Mouse (Mus musculus): ENCODE measurements around the gene Glg1.

The Glg1 gene

DNA sequence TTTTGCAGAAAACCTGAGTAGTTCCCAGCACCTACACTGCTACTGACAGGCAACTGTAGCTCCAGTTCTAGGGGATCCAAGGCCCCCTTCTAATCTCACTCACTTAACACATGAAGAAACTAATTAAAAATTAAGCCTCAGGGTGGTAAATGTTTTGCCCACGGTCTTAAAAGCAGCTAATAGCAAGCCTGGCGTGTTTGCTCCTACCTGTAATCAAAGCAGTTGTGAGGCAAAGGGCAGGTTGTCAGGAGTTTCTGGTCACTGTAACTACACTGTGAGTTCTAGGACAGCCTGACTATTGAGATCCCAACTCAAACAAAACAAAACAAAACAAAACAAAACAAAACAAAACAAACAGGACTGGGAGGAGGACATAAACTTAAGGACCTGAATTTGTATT lies 8.9 kb downstream of the Glg1 start:
- 87% methylated on average over 2 of the region's 2 CpGs for WGBS

DNA sequence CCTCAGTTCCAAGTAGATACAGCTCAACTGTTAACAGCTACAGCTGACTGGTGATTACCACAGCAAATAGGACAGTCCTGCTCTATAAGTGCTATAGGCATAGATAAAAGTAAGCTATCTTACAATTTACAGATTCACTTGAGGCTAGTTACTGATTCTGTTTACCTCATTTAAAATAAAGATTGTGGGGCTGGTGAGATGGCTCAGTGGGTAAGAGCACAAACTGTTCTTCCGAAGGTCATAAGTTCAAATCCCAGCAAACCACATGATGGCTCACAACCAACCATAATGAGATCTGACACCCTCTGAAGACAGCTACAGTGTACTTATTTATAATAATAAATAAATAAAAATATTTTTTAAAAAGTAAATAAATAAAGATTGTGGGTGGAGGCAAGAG lies 12.2 kb downstream of the Glg1 start:
- 100% methylated on average over 1 of the region's 1 CpGs for WGBS

DNA sequence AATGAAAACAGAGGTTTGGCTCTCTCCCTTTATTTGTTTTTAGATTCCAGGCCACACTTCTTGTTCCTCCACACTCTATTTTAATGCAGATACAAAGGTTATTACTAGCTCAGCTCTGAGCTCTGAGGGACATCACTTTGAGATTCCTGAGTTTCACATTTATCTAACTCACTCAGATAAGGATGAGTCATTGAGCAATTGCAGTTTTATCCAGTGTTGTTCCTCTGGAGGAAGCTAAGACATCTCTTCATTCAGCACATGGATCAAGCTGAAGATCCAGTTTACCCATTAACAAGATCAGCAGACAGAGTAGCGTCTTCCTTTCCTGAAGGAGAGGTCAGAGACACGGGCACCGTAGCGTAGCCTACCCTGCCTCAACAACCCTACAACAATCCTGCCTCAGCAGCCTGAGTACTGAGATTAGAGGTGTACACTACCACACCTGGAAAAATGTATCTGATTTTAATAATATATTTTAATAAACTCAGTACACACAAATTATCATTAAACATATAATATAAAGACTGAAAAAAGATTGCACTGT lies 12.7 kb downstream of the Glg1 start:
- 82% methylated on average over 4 of the region's 4 CpGs for WGBS

DNA sequence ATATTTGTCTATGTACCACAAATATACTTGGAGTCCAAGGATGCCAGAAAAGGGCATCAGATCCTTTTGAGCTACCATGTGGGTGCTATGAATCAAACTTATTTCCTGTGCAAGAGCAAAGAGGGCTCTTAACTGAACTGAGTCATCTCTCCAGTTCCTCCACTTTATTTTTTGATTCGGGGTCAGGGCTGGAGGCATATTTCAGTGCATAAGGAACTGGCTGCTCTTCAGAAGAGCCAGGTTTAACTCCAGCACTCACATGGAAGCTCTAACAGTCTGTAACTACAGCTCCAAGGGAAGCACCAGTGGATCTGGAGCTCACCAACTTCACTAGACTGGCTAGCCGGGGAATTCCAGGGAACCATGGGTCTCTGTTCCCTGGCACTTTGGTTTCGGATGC lies 21.7 kb downstream of the Glg1 start:
- 61% methylated on average over 3 of the region's 3 CpGs for WGBS

DNA sequence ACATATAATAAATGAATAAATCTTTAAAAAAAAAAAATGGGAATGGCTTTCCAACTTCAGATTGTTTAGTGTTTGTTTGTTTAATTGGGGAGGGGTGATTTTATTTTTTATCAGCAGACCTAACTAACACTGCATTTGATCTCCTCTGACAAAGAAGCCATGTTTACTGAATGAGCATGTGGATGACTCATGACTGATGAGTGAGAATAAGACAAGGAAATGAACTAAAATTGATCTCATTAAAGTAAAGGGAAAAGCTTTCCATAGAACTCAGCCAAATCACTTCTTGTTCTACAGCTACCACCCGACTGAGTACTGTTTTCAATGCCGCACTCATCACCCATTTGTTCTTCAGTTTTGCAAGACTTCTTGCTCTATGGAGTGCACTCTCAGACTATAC lies 25.3 kb downstream of the Glg1 start:
- WGBS: 67% methylated on average over 2 of the region's 2 CpGs

DNA sequence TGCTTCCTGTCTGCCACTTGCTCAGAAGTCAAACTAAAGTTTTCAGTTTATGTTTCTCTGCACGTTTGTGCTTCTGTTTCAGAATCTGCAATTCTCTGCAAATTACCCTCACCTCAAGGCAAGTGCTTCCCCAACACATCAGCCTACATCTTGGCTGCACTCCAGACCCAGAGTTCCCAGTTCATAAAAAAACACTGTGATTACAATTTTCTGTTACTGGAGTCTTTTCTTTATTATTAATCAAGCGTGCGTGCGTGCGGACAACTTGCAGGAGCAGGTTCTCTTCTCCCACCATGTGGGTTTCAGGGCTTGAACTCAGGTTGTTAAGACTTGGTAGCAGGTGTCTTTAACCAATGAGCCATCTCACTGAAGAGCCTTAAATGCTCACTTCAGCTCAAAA lies 34.9 kb downstream of the Glg1 start:
- 39% methylated on average over 5 of the region's 5 CpGs for WGBS

DNA sequence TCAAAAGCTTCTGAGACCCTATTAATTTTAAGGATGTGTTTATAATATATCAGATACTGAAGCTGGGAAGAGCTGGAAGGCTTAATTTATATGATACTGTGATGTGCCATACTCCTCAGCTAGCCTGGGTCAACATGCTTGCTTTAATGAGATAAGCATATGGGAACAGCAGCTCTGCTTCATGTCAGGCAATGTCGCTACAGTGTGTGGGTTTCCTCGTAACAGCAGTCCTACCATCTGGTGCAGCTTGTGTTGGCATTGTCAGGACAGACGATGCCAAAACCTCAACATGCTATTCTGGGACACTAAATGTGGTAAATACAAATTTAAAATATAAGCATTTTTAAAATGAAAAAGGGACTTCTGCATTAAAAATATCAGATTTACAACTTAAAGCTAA lies 40.9 kb downstream of the Glg1 start:
- 38% methylated on average over 3 of the region's 3 CpGs for WGBS

DNA sequence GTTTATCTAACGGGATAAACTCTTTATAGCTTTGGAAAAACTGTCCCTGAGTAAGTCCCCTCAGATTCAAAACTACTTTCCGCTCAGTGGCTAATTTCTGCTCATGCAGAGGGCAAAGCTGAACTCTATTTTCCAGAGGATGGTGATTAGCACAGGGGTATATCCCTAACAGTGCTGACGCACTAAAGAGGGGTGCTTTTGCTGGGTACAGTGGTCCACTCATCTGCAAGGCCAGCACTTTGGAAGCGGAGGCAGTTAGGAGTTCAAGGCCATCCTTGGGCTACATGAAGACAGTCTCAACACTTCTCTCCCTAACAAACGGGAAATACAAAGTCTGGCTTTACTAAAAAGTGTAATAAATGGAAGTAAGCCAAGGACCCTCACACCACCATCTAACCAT lies 45.6 kb downstream of the Glg1 start:
- 87% methylated on average over 5 of the region's 5 CpGs for WGBS

DNA sequence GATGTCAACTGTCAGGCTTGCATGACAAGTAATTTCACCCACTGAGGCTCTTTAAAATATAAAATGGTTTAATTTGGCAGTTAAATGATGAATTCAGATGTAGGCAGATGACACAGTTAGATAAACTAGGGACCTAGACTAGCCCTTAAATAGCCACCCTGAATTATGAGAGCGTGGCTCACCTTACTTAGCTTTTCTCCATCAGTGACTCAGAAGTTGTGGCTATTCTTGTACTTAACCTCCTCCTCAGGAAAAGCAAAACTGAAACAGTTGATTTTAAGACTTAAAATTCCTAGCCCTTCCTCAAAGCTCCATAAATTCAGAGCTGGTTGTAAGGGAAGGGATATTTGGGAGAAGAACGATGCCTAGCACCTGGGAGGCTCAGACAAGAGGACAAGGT lies 47.8 kb downstream of the Glg1 start:
- 52% methylated on average over 2 of the region's 2 CpGs for WGBS

DNA sequence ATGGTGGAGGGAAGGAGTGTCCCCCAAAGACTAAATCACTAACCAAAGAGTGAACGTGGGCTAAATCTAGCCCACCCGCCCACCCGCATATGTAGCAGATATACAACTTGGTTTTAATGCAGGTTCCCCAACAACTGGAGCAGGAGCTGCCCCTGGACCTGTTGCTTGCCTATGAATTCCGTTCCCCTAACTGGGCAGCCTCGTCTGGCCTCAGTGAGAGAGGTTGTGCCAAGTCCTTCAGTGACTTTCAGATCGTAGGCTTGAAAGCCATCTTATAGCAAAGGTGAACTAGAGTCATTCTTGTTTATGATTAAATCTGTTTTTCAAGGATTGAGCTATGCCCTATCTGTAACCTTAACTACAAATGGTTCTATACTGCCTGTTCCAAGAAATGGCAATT lies 52.7 kb downstream of the Glg1 start:
- 86% methylated on average over 6 of the region's 6 CpGs for WGBS

DNA sequence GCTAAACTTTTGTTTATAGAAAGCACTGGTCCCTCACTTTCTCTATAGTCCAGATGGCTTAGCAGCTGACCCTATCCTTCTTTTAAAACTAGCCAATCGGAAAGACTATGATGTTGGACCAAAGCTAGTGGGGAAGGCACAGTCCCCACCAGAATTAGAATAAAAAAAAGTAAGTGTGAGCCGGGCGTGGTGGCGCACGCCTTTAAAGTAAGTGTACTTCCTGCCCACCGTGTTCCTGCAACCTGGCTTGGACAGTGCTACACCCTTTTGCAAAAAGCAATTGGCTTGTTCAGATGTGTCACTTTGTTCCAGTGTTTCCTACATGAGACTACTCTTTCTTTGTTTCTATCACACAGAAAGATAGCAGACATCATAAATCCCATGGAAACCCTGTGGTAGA lies 54.0 kb downstream of the Glg1 start:
- WGBS: 82% methylated on average over 6 of the region's 6 CpGs

DNA sequence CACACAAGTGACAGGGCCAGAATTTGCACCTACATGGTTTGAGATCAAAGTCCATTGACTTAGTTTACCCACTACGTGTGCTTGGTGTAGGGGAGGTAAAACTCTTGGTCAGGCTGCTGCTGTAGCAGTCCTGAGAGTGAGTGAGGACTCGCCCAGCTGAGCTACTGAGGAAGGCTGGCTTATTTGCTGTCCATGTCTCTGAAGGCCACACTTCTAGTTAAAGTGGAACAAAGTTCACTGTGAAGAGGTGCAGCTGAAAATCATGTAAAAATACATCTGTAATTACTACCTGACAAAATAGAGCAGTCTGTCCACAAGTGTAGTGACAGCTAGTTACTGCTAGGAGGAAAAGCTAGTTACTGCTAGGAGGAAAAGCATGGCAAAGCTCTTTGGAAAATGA lies 55.7 kb downstream of the Glg1 start:
- 92% methylated on average over 2 of the region's 2 CpGs for WGBS

DNA sequence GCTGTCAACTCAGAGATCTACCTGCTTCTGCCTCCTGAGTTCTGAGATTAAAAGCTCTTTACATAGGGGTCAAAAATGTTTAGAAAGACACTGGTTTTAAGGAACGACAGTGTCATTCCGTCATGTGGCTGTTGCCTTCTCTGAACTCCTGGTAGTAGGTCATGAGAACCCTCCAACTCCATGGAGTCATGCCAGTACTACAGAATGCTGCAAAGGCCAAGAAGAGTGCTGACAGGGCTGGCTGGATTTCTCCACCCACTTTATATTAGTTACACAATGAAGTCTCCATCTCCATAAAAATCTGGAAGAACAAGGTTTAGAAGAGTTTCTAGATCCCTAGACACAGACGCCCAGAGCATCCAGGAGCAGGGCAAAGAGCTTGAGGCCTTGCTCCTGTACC lies 61.0 kb downstream of the Glg1 start:
- WGBS: 89% methylated on average over 3 of the region's 3 CpGs

DNA sequence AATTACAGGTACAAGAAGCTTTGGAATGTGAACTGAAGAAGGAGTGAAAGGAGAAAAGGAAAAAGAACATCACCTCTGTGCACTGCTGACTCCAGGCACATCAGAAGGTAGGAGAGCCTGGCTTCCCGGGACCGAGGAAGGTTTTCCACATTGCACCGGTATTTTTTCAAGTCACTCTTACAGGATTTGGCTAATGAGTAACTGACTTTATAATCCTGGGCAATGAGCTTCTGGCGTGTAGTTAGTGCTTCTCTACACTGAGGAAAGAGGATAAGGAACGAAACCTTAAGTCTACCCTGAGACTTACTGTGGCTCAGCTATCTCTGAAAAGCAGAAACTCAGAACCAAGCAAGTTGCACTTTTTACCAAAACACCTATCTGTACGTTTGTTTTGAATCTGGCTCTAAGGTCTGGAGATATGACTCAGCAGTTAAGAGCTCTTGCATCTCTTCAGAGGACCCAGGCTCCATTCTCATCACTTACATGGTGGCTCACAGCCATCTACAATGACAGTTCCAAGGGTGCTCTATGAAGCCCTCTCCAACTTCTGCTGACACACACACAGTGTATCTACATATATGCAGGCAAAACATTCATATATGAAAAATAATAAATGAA lies 70.3 kb downstream of the Glg1 start:
- WGBS: 83% methylated on average over 6 of the region's 6 CpGs

DNA sequence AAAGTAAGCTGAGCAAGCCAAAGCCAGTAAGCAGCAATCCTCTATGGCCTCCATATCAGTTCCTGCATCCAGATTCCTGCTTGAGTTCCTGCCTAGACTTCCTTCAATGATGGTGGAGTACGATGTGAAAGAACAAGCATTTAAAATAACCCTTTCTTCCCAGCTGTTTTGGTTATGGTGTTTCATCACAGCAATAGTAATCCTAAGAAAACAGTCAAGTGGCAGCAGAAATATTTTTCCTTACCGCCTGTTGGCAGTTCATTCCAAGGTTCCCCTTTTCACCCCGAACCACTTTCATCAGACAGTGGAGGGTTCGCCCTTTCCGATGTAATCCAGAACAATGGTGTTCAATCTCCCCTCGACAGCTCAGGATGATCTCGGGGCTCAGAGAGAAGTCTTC lies 71.5 kb downstream of the Glg1 start:
- 90% methylated on average over 7 of the region's 7 CpGs for WGBS

DNA sequence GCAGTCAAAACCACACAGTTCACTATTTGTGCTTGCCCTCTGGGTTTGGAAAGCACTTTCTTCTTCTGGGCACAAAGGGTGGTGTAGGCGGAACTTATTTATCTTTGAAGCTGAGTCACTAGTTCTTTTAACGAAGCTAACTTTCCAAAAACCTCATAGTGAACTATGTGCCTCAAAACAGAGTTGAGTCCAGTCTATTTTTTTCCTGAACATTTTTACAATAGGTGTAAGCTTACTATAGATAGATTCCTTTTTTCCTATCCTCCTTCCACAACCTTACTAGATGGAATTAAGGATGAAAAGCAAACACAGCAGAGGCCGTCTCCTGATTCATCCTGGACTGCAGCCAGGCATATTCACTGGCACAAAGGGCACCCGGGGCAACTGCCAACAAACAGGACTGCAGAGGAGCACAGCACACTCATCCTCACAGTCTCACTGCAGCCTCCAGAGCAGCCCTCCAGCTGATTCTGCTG lies 73.5 kb downstream of the Glg1 start:
- 27% methylated on average over 4 of the region's 4 CpGs for WGBS

DNA sequence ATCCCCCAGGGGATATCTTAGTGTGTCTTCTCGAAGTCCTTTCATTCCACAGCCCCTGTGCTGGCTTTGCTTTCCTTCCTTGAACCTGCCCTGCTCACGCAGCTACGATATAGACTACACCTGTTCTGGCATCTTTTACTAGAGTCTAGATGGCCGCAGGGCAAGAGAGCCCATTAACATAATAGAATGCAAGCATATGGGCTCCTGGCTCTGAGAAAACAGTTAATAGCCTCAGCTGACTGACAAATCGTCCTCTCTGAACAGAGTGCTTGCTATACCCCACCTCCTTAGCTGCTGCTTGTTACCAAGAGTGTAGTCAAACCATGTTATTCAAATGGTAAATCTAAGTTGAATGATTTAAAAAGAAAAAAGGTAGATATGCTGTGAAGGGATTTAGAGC lies 87.4 kb downstream of the Glg1 start:
- 53% methylated on average over 5 of the region's 5 CpGs for WGBS

DNA sequence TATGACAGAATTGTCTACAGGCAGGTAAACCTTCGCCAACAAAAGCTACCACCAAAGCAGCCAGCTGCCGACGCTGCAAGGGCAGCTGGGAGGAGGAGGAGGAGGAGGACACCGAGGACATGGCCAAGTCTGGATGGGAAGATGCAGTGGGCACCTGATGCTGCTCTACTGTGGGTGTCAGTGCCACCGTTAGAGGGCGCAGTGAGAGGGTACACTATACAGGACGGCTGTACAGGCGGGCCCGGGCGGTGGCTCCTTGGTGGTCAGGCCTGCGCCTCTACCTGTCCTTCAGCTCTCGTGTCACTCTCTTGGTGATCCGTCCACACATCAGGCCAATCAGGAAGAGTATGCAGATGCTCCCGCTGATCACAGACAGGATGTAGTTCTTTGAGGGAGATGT lies 101.4 kb downstream of the Glg1 start:
- WGBS: 39% methylated on average over 14 of the region's 14 CpGs

DNA sequence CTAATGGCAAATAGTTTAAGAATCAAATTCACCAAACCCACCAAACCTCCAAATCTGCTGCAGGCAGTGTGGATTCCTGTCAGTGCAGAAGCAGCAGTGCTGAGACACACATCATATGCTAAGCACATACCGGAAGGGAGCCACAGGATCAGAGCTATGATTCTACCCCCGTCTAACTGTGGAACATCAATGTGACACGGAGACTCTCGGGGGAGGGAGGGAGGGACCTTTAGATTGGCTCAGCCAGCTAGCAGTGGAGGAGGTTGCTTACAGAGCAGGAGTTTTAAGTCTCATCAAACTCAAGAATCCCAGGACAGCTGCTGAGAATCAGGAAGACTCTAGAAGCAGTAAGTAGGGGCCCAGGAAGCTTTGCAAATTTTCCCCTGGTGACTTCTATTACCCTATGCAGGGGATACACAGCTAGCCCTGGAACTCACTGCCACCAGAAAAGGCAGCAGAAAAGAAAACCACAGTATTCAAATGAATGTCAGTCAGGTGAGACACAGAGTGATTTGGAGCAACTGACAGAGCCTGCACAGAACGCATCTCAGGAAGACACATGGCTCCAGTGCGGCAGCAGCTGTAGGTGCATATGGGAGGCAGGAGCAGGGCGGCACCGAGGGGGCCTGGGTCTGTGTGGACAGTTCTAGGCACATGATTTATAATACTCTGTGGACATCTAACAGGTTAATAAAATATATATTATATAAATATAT lies 103.1 kb downstream of the Glg1 start:
- WGBS: 80% methylated on average over 8 of the region's 8 CpGs

DNA sequence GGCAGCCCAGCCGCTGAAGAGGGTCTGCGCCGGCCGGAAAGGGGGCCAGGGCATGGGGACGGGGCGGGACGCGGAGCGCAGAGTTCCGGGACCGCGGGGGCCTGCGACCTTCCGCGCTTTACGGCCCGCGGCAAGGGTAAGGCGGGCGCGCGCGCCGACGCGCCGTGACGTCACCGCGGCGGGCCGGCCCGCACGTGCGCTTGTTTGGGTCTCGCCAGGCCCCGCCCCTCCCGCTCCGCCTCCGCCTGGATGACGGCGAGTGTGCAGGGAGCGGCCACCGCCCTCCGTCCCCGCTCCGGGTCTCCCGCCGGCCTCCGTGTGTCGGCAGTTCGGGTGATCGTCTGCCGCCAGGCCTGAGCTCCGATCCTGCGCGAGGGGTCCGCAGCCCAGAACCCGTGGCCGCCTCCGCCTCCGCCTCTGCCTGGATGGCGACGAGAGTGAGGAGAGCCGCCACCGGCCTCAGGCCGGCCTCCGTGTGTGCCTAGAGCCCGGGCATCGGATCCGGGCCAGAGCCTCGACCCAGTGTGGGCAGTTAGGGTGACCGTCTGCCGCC lies 113.5 kb downstream of the Glg1 start:
- WGBS: under 1% methylated on average over 74 of the region's 74 CpGs

DNA sequence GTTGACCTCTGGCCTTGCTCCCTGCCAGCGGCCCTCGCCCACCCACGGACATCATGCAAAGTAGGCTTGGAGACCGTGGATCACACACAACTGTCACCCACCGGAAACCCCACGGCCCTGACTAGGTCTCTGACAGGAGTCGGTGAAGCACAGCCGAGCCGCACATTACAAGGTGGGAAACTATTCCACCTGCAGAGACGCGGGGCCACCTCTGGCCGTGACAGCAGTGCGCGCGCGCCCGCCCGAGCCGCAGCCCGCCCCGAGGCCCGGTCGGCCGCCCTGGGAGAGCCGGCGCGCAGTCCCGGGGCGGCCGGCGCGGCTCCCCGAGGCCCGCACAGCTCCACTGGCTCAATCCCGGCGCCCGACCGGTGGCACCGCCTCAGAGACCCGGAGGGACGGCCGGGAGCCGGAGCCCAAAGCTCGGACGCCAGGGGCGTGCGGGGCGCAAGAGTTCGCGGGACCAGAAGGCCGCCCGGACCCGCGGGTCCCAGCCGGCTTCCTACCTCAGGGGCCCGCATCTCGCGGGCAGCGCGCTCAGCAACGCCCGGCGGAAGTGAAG lies 114.0 kb downstream of the Glg1 start:
- 1% methylated on average over 50 of the region's 63 CpGs for WGBS

DNA sequence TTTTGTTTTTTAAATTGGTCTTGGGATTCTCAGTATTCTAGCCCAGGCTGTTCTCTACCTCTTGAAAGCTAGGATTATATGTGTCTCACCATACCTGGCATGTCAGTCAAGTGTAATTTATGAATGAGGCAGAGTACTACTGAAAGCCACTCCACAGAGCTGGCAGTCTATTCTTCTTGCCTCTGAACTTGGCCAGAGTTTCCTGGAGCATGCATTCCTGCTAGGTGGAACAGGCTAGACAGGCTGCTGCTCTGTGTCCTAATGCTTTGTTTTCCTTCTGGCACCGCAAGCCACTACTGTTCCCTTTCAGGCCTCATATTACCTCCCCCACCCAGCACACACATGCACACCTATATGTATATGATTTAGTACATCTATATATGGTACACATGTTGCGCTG lies 128.3 kb downstream of the Glg1 start:
- WGBS: 77% methylated on average over 2 of the region's 2 CpGs

DNA sequence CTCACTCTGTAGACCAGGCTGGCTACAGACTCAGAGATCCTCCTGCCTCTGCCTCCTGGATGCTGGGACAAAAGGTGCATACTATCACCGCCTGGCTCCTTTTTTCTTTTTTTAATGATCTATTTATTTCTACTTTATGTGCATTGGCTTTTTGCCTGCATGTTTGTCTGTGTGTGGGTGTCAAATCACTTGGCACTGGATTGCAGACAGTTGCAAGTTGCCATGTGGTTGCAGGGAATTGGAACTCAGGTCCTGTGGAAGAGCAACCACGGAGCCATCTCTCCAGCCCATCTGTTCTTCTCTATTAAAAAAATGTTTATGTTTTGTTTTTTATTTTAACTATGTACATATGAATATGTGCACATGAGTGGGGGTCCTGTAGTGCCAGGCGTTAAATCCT lies 139.5 kb downstream of the Glg1 start:
- 65% methylated on average over 3 of the region's 3 CpGs for WGBS
